Mouse (Mus musculus) lung, adult 2 months (tissue): ENCODE results near the gene Ccdc38.

Experiments used
- CTCF ChIP-seq: fragments of 200-500 bp; IDR thresholded peaks from 2 replicates; pipeline ENCODE4 v1.5.1; 2011; ENCODE audit warnings: mild to moderate bottlenecking, low read length, control low read depth; ENCODE audit not compliant: insufficient read depth
- POLR2A ChIP-seq: fragments of 200-500 bp; IDR thresholded peaks from 2 replicates; pipeline ENCODE4 v1.6.1; 2011; ENCODE audit warnings: low read depth, mild to moderate bottlenecking, control low read depth, low read length, borderline replicate concordance; ENCODE audit errors: extremely low read depth

DNA sequence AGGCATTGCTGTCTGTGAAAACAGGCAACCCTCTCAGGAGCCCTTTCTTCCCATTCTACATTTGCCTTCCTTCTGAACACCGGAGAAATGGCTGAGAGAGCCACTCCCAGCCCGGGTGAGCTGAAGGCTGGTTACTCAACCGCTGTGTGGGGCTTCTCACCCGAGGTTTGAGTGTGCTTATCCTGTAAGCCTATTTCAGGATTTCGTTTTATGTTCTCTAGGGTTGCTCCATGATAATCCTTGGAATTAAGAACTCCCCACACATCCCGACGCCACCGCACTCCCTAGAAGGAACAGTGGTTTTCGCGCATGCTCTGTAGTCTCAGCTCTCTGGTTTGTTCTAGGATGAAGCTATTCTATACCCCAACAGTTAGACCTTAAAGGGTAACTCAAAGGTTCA is 39.1 kb upstream of the Ccdc38 start:
- no peak for TF ChIP-seq CTCF
- TF ChIP-seq POLR2A, result no peak
